Comparison of ENCODE assay signal across 8 mouse cellular contexts in genomic region chr16:89986672-89987362, GRCm38 (mm10).
DNase-seq lines count a peak whose midpoint lies in the region; ATAC-seq and TF ChIP-seq lines count a peak whose summit lies in the region.

No protein-coding gene starts in this region.

- H3K27me3 ChIP-seq in heart, embryonic 12.5 days (replicated peaks) = no peaks in the 10 kb centered on the region
- no peaks in the 10 kb centered on the region for H3K27me3 ChIP-seq in MEL (ENCODE audit: control insufficient read depth in 1 of 2, insufficient read depth in 2 of 2, low read length in 2 of 2)
- no peaks in the 10 kb centered on the region for H3K27me3 ChIP-seq in hindbrain, embryonic 14.5 days (ENCODE audit: control insufficient read depth, insufficient read depth, low read length)
- no peaks in the 10 kb centered on the region for H3K27me3 ChIP-seq in midbrain, postnatal 0 days (ENCODE audit: insufficient read depth, low read length)

- no peak for TF ChIP-seq EP300 in MEL (IDR thresholded peaks at IDR 0.05; ENCODE audit: low read depth in 1 of 2, low read length in 2 of 2)

- no peak for TF ChIP-seq CTCF in MEL (IDR thresholded peaks at IDR 0.05 in 2 of 3, conservative IDR thresholded peaks at IDR 0.05 in 1 of 3; ENCODE audit: control insufficient read depth in 1 of 3, insufficient read depth in 1 of 3, low read depth in 2 of 3, low read length in 3 of 3, poor library complexity in 1 of 3, severe bottlenecking in 1 of 3)
- no peak for TF ChIP-seq CTCF in midbrain, postnatal 0 days (IDR thresholded peaks at IDR 0.05)

- intact Hi-C loops in heart, postnatal 14 days (cut with DNase I) = no loop called here

- 0 out of 2 replicates have a peak overlapping the region, but pooled peaks have one; percentile 24 for H3K27ac ChIP-seq in heart, embryonic 12.5 days (ENCODE audit: poor library complexity, severe bottlenecking)
- H3K27ac ChIP-seq in MEL (ENCODE audit: control insufficient read depth, low read depth, low read length) = peak overlapping the region; percentile 91
- H3K27ac ChIP-seq in hindbrain, embryonic 14.5 days = no peak overlapping the region
- H3K27ac ChIP-seq in midbrain, postnatal 0 days (ENCODE audit: low read depth, low read length) = no peak overlapping the region

- H3K4me3 ChIP-seq in heart, embryonic 12.5 days = no peak overlapping the region
- peak overlapping the region; percentile 7 to 48 for H3K4me3 ChIP-seq in MEL (ENCODE audit: control insufficient read depth in 1 of 2, insufficient read depth in 1 of 2, low read depth in 2 of 2, low read length in 2 of 2)
- H3K4me3 ChIP-seq in hindbrain, embryonic 14.5 days (replicated peaks; ENCODE audit: low read length) = no peak overlapping the region
- no peak overlapping the region for H3K4me3 ChIP-seq in midbrain, postnatal 0 days (ENCODE audit: low read depth, low read length)

- H3K36me3 ChIP-seq in heart, embryonic 12.5 days = no peaks in the 10 kb centered on the region
- H3K36me3 ChIP-seq in MEL (ENCODE audit: control insufficient read depth in 1 of 2, insufficient read depth in 2 of 2, low read length in 2 of 2) = peaks cover 0 to 42% of the 10 kb centered on the region in 2 experiments; a peak in 2 of 4 replicates
- no peaks in the 10 kb centered on the region for H3K36me3 ChIP-seq in hindbrain, embryonic 14.5 days (replicated peaks; ENCODE audit: control insufficient read depth, insufficient read depth)
- no peaks in the 10 kb centered on the region for H3K36me3 ChIP-seq in midbrain, postnatal 0 days (ENCODE audit: insufficient read depth, low read length)

- no peak for ATAC-seq in heart, embryonic 12.5 days (ENCODE audit: insufficient number of reproducible peaks, low FRiP score)
- 0 out of 2 replicates have a peak, but pooled peaks have one; percentile 25 for ATAC-seq in hindbrain, embryonic 14.5 days (ENCODE audit: low FRiP score)
- ATAC-seq in midbrain, postnatal 0 days (ENCODE audit: low FRiP score) = peak; percentile 45

- no peak for DNase-seq in heart, postnatal 14 days
- peak; percentile 72 for DNase-seq in MEL (ENCODE audit: low read depth, low spot score)
- DNase-seq in hindbrain, embryonic 14.5 days (ENCODE audit: low spot score) = no peak
- DNase-seq in midbrain, postnatal 0 days (ENCODE audit: low spot score) = no peak
- no peak for DNase-seq in left cerebral cortex, adult 11 months (ENCODE audit: low spot score)
- DNase-seq in adrenal gland, postnatal 4 days (ENCODE audit: low spot score in 2 of 2) = no peak
- no peak for DNase-seq in Muller cell, postnatal 12 days (ENCODE audit: inconsistent ontology term)

- no peak overlapping the region for H3K4me2 ChIP-seq in heart, embryonic 12.5 days
- H3K4me2 ChIP-seq in hindbrain, embryonic 14.5 days (replicated peaks) = no peak overlapping the region
- no peak overlapping the region for H3K4me2 ChIP-seq in midbrain, postnatal 0 days (ENCODE audit: low read depth, low read length, poor library complexity, severe bottlenecking)

- H3K9me3 ChIP-seq in heart, embryonic 12.5 days (replicated peaks) = no peaks in the 10 kb centered on the region
- H3K9me3 ChIP-seq in MEL (replicated peaks; ENCODE audit: insufficient read depth, low read length) = no peaks in the 10 kb centered on the region
- no peaks in the 10 kb centered on the region for H3K9me3 ChIP-seq in hindbrain, embryonic 14.5 days (ENCODE audit: control insufficient read depth, low read length)
- H3K9me3 ChIP-seq in midbrain, postnatal 0 days (ENCODE audit: low read length) = no peaks in the 10 kb centered on the region

- no peak for TF ChIP-seq RAD21 in MEL (IDR thresholded peaks at IDR 0.05; ENCODE audit: low read depth, low read length)

- H3K9ac ChIP-seq in heart, embryonic 12.5 days = no peak overlapping the region
- H3K9ac ChIP-seq in MEL (ENCODE audit: control insufficient read depth, low read depth, low read length, poor library complexity, severe bottlenecking) = peak overlapping the region; percentile 57
- no peak overlapping the region for H3K9ac ChIP-seq in hindbrain, embryonic 14.5 days
- no peak overlapping the region for H3K9ac ChIP-seq in midbrain, postnatal 0 days (replicated peaks; ENCODE audit: low read length, poor library complexity, severe bottlenecking)

- TF ChIP-seq POLR2A in MEL (IDR thresholded peaks at IDR 0.05; ENCODE audit: control insufficient read depth in 1 of 2, insufficient read depth in 1 of 2, low read depth in 1 of 2, low read length in 2 of 2, poor library complexity in 1 of 2) = no peak

- WGBS in heart, embryonic 12.5 days = 86% methylated on average over 18 of the region's 18 CpGs
- WGBS in hindbrain, embryonic 14.5 days = 61% methylated on average over 18 of the region's 18 CpGs
- 71% methylated on average over 18 of the region's 18 CpGs for WGBS in midbrain, postnatal 0 days

- H3K79me2 ChIP-seq in MEL (ENCODE audit: control insufficient read depth, insufficient read depth, low read length, poor library complexity) = no peaks in the 10 kb centered on the region

- H3K4me1 ChIP-seq in heart, embryonic 12.5 days (replicated peaks) = peaks cover 31% of the 10 kb centered on the region
- H3K4me1 ChIP-seq in MEL (ENCODE audit: control insufficient read depth in 1 of 2, insufficient read depth in 2 of 2, low read length in 2 of 2) = peaks cover 7 to 56% of the 10 kb centered on the region in 2 experiments
- H3K4me1 ChIP-seq in hindbrain, embryonic 14.5 days (replicated peaks; ENCODE audit: control insufficient read depth, insufficient read depth, low read length) = 0 out of 2 replicates have a peak, but pooled peaks cover 5% of the 10 kb centered on the region
- H3K4me1 ChIP-seq in midbrain, postnatal 0 days (ENCODE audit: insufficient read depth, low read length) = no peaks in the 10 kb centered on the region

TF ChIP-seq in MEL, 35 proteins besides CTCF, POLR2A, EP300 and RAD21:
- TF ChIP-seq USF1 (IDR thresholded peaks at IDR 0.05; ENCODE audit: low read depth, low read length) (peak; percentile 72), ZNF384 (IDR thresholded peaks at IDR 0.05; ENCODE audit: low read depth, low read length) (no peak), MAZ (IDR thresholded peaks at IDR 0.05; ENCODE audit: low read depth, low read length) (no peak)
TF ChIP-seq in MEL: peak in this region for 1.

Comparison
In these comparisons a context has a peak if more than half of its experiments do, and no peak if none do; other contexts are left out.
1. H3K27ac ChIP-seq: peak in heart, embryonic 12.5 days (single experiment) and MEL (single experiment); none in hindbrain, embryonic 14.5 days (single experiment) and midbrain, postnatal 0 days (single experiment).
2. H3K4me3 ChIP-seq: peak in MEL (2 of 2); none in heart, embryonic 12.5 days (single experiment), hindbrain, embryonic 14.5 days (single experiment) and midbrain, postnatal 0 days (single experiment).